Mouse (Mus musculus) ovary, adult 2 months (tissue): ENCODE measurements around the gene Il1r1. TPM values are rescaled to one million over a fixed set of nuclear protein-coding genes. Genes with fewer than 3 reads are reported as not detected.

Experiments
- polyA plus RNA-seq: library from polyadenylated mRNA; depleted of rRNA; stranded (reverse); fragments of >200 nt; gene quantifications from 2 replicates; pipeline ENCODE4 v1.2.3, GENCODE M21; 2012; rRNA removed

Gene Il1r1
- polyA plus RNA-seq: 10.2 and 11.8 TPM in 2 replicates

GRCm38 (mm10) chr1:40224539-40225284 lies at the start of gene Il1r1:
Il1r1 (plus strand) TSS chr1:40225080.

GRCm38 (mm10) chr1:40324457-40324856 lies 99.6 kb downstream of the Il1r1 start, which contains the start of gene Il1rl2:
Il1rl2 (plus strand) TSS chr1:40324610.

Other genes with a start within 250 kb of the Il1r1 start
- 0.43 and 0.44 TPM in 2 replicates for gene Il1r2, start 151.0 kb upstream of the Il1r1 start, polyA plus RNA-seq
- gene Il1rl2, start 99.5 kb downstream of the Il1r1 start, polyA plus RNA-seq: 4.1 and 4.4 TPM in 2 replicates
- 0.38 and 0.77 TPM in 2 replicates for gene Il1rl1, start 204.5 kb downstream of the Il1r1 start, polyA plus RNA-seq
- gene Il18r1, start 240.5 kb downstream of the Il1r1 start, polyA plus RNA-seq: 0.32 and 0.48 TPM in 2 replicates